12 mouse cellular contexts compared by ENCODE assay signal in the genomic region with DNA sequence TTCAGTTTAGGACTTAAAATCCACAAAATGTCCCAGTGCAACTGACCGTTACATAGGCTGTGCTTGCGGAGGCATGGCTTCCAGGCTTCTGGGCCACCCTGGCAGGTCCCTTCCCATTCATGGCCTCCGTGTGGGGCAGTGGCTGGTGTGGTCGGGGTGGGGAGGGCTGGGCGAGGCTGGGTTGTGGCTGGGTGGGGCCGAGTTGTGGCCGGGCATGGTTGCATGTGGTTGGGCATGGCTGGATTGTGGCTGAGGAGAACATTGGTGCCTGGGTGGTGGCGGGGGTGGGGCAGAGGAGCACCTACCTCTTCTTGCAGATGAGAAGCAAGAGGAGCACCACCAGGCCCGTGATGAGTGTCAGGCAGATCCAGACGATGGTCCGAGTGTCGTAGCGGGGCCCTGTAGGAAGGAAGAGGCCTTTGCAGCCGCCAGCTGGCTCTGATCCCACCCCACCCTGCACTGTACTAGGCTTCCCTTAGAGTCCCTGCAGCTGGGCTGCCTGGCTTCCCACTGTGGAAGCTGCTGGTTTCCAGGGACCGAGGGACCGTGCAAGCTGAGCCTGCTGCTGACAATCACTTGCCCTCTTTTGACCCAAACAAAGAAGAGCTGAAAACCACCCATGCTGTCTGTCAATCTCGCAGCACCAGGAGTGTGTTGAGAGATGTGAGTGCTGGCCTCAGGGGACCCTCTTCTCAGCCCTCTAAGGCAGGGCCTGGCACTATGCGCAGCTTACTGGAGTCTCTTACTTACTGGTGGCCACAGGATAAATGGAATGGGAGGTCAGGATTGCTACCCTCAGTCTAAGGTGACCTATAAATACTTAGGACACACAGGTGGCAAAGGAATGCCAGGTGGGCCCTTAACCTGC. TPM values are rescaled to one million over a fixed set of nuclear protein-coding genes. Genes with fewer than 3 reads are reported as not detected.
DNase-seq lines count a peak whose midpoint lies in the region; ATAC-seq and TF ChIP-seq lines count a peak whose summit lies in the region.
"Had no signal": no experiment of that assay in that cellular context is flagged by ENCODE, and none has a peak within 500 bp of the region (broad histone marks: within the 10 kb centered on the region; RNA-seq: fewer than 3 reads in every experiment).

No protein-coding gene starts in this region.

- H3K36me3 ChIP-seq in hindbrain, embryonic 12.5 days: no peaks in the 10 kb centered on the region
- 0 out of 2 replicates have a peak, but pooled peaks cover 3% of the 10 kb centered on the region for H3K36me3 ChIP-seq in hindbrain, postnatal 0 days (ENCODE audit: insufficient read depth, low read length)
- H3K36me3 ChIP-seq in liver, embryonic 13.5 days: no peaks in the 10 kb centered on the region

- no peak for DNase-seq in hindbrain, postnatal 0 days (ENCODE audit: low spot score)
- DNase-seq in retina, postnatal 1 day: peak; percentile 62
- DNase-seq in retina, embryonic 14.5 days (ENCODE audit: low spot score): no peak
- DNase-seq in liver, embryonic 13.5 days: no peak
- DNase-seq in layer of hippocampus, postnatal 25 days (ENCODE audit: extremely low spot score in 1 of 2, low spot score in 1 of 2): no peak
- DNase-seq: cerebellum, adult 11 months had no signal

- H3K9ac ChIP-seq in hindbrain, embryonic 12.5 days: no peak overlapping the region
- H3K9ac ChIP-seq in hindbrain, postnatal 0 days (replicated peaks; ENCODE audit: low read length): no peak overlapping the region
- H3K9ac ChIP-seq in liver, embryonic 13.5 days: no peak overlapping the region

- no peak overlapping the region for H3K27ac ChIP-seq in hindbrain, embryonic 12.5 days
- no peak overlapping the region for H3K27ac ChIP-seq in hindbrain, postnatal 0 days
- H3K27ac ChIP-seq in liver, embryonic 13.5 days: no peak overlapping the region
- H3K27ac ChIP-seq: left cerebral cortex, adult 2 months had no signal

- no peaks in the 10 kb centered on the region for H3K9me3 ChIP-seq in hindbrain, embryonic 12.5 days (replicated peaks)
- H3K9me3 ChIP-seq in hindbrain, postnatal 0 days (ENCODE audit: low read length): no peaks in the 10 kb centered on the region
- no peaks in the 10 kb centered on the region for H3K9me3 ChIP-seq in liver, embryonic 13.5 days (replicated peaks)

- no peak overlapping the region for H3K4me2 ChIP-seq in hindbrain, embryonic 12.5 days (replicated peaks)
- no peak overlapping the region for H3K4me2 ChIP-seq in hindbrain, postnatal 0 days (ENCODE audit: low read depth, low read length)
- H3K4me2 ChIP-seq in liver, embryonic 13.5 days: peak overlapping the region; percentile 26; the same call in 1 of the 2 replicates

- TF ChIP-seq CTCF in hindbrain, postnatal 0 days (IDR thresholded peaks at IDR 0.05; ENCODE audit: low read depth): no peak

- peaks cover 10% of the 10 kb centered on the region for H3K4me1 ChIP-seq in hindbrain, embryonic 12.5 days
- H3K4me1 ChIP-seq in hindbrain, postnatal 0 days (ENCODE audit: insufficient read depth, low read length): no peaks in the 10 kb centered on the region
- peaks cover 32% of the 10 kb centered on the region for H3K4me1 ChIP-seq in liver, embryonic 13.5 days (replicated peaks)

- peak; percentile 43; the same call in 1 of the 2 replicates for ATAC-seq in hindbrain, embryonic 12.5 days (ENCODE audit: low FRiP score)
- ATAC-seq in hindbrain, postnatal 0 days: no peak
- peak; percentile 43; the same call in 1 of the 2 replicates for ATAC-seq in liver, embryonic 13.5 days (ENCODE audit: low read depth)
- ATAC-seq in granulocyte monocyte progenitor cell, adult 5-6 weeks (replicated peaks; ENCODE audit: poor library complexity, severe bottlenecking): no peak
- ATAC-seq: inflammation-experienced regulatory T-cells, adult 6 months had no signal

- H3K4me3 ChIP-seq in hindbrain, embryonic 12.5 days: no peak overlapping the region
- no peak overlapping the region for H3K4me3 ChIP-seq in hindbrain, postnatal 0 days (ENCODE audit: low read length)
- H3K4me3 ChIP-seq in liver, embryonic 13.5 days (replicated peaks): no peak overlapping the region
- H3K4me3 ChIP-seq: left cerebral cortex, adult 2 months had no signal

- 45% methylated on average over 18 of the region's 18 CpGs for WGBS in hindbrain, embryonic 12.5 days
- WGBS in hindbrain, postnatal 0 days: 43% methylated on average over 18 of the region's 18 CpGs
- WGBS in liver, embryonic 13.5 days (ENCODE audit: insufficient replicate concordance): 43% methylated on average over 18 of the region's 18 CpGs

- peaks cover 41% of the 10 kb centered on the region for H3K27me3 ChIP-seq in hindbrain, embryonic 12.5 days
- H3K27me3 ChIP-seq in hindbrain, postnatal 0 days (ENCODE audit: insufficient read depth, low read length): no peaks in the 10 kb centered on the region
- peaks cover 3% of the 10 kb centered on the region; the same call in 1 of the 2 replicates for H3K27me3 ChIP-seq in liver, embryonic 13.5 days

RNA-seq across cellular contexts. Expression of a gene that starts 21.6 kb away (rescaled TPM):
- 2.2 and 2.8 TPM in 2 replicates for polyA plus RNA-seq in hindbrain, embryonic 12.5 days (2016; fragmentation: Nextera tagmentation; extraction: Ambion mirVana)
- total RNA-seq in hindbrain, postnatal 0 days (2014; rRNA removed): 52.9 and 59.3 TPM in 2 replicates
- 13.3 and 14.2 TPM in 2 replicates for polyA plus RNA-seq in hindbrain, postnatal 0 days (2015; fragmentation: Nextera tagmentation; extraction: Ambion mirVana)
- polyA plus RNA-seq in liver, embryonic 13.5 days (2015; fragmentation: Nextera tagmentation; extraction: Ambion mirVana): 0.10 and 0.14 TPM in 2 replicates
- not detected in 2 replicates for total RNA-seq in granulocyte monocyte progenitor cell, adult 5-6 weeks (2014; fragmentation: Nextera tagmentation)
- total RNA-seq in granulocyte monocyte progenitor cell, adult 5-6 weeks (2017): not detected in 2 replicates
- 1 to 10 TPM; 1.9 to 2.3 TPM for total RNA-seq in layer of hippocampus, postnatal 25 days (2021)
- total RNA-seq: megakaryocyte-erythroid progenitor cell, adult 5-6 weeks had no signal

RNA-seq across cellular contexts. Expression of a gene that starts 36.4 kb away (rescaled TPM):
- polyA plus RNA-seq in hindbrain, embryonic 12.5 days (2016; fragmentation: Nextera tagmentation; extraction: Ambion mirVana): 14.6 and 17.8 TPM in 2 replicates
- total RNA-seq in hindbrain, postnatal 0 days (2014; rRNA removed): 49.6 and 55.4 TPM in 2 replicates
- polyA plus RNA-seq in hindbrain, postnatal 0 days (2015; fragmentation: Nextera tagmentation; extraction: Ambion mirVana): 48.4 and 49.9 TPM in 2 replicates
- polyA plus RNA-seq in liver, embryonic 13.5 days (2015; fragmentation: Nextera tagmentation; extraction: Ambion mirVana): 31.9 and 35.0 TPM in 2 replicates
- total RNA-seq in granulocyte monocyte progenitor cell, adult 5-6 weeks (2014; fragmentation: Nextera tagmentation): 1.3 TPM in 1 of 2 replicates, not detected in the other
- 2.3 TPM in 1 of 2 replicates, not detected in the other for total RNA-seq in granulocyte monocyte progenitor cell, adult 5-6 weeks (2017)
- total RNA-seq in layer of hippocampus, postnatal 25 days (2021): 10 to 100 TPM; 48.2 to 51.3 TPM
- total RNA-seq: ES-E14; megakaryocyte-erythroid progenitor cell, adult 5-6 weeks had no signal

RNA-seq across cellular contexts. Expression of a gene that starts 42.1 kb away (rescaled TPM):
- 19.7 and 20.3 TPM in 2 replicates for polyA plus RNA-seq in hindbrain, embryonic 12.5 days (2016; fragmentation: Nextera tagmentation; extraction: Ambion mirVana)
- 71.8 and 90.1 TPM in 2 replicates for total RNA-seq in hindbrain, postnatal 0 days (2014; rRNA removed)
- 47.1 and 48.3 TPM in 2 replicates for polyA plus RNA-seq in hindbrain, postnatal 0 days (2015; fragmentation: Nextera tagmentation; extraction: Ambion mirVana)
- 31.3 and 33.0 TPM in 2 replicates for polyA plus RNA-seq in liver, embryonic 13.5 days (2015; fragmentation: Nextera tagmentation; extraction: Ambion mirVana)
- total RNA-seq in granulocyte monocyte progenitor cell, adult 5-6 weeks (2014; fragmentation: Nextera tagmentation): not detected in 2 replicates
- 0.57 TPM in 1 of 2 replicates, not detected in the other for total RNA-seq in granulocyte monocyte progenitor cell, adult 5-6 weeks (2017)
- 10 to 100 TPM; 37.3 to 45.0 TPM for total RNA-seq in layer of hippocampus, postnatal 25 days (2021)
- total RNA-seq: ES-E14; megakaryocyte-erythroid progenitor cell, adult 5-6 weeks had no signal

RNA-seq across cellular contexts. Expression of a gene that starts 49.0 kb away (rescaled TPM):
- polyA plus RNA-seq in hindbrain, embryonic 12.5 days (2016; fragmentation: Nextera tagmentation; extraction: Ambion mirVana): 31.6 and 34.9 TPM in 2 replicates
- 65.5 and 72.0 TPM in 2 replicates for total RNA-seq in hindbrain, postnatal 0 days (2014; rRNA removed)
- polyA plus RNA-seq in hindbrain, postnatal 0 days (2015; fragmentation: Nextera tagmentation; extraction: Ambion mirVana): 75.8 and 79.7 TPM in 2 replicates
- 67.4 and 70.9 TPM in 2 replicates for polyA plus RNA-seq in liver, embryonic 13.5 days (2015; fragmentation: Nextera tagmentation; extraction: Ambion mirVana)
- total RNA-seq in granulocyte monocyte progenitor cell, adult 5-6 weeks (2014; fragmentation: Nextera tagmentation): 1.3 TPM in 1 of 2 replicates, not detected in the other
- total RNA-seq in granulocyte monocyte progenitor cell, adult 5-6 weeks (2017): 0.52 and 1.1 TPM in 2 replicates
- 10 to 100 TPM; 50.7 to 56.9 TPM for total RNA-seq in layer of hippocampus, postnatal 25 days (2021)
- total RNA-seq: ES-E14; megakaryocyte-erythroid progenitor cell, adult 5-6 weeks had no signal

Comparison
In these comparisons a context has a peak if more than half of its experiments do, and no peak if none do; other contexts are left out.
1. ATAC-seq: peak in hindbrain, embryonic 12.5 days (single experiment) and liver, embryonic 13.5 days (single experiment); none in hindbrain, postnatal 0 days (single experiment) and granulocyte monocyte progenitor cell, adult 5-6 weeks (single experiment).
2. RNA of a gene that starts 21.6 kb away (total RNA-seq): 52.9 to 59.3 TPM in hindbrain, postnatal 0 days; 1.9 to 2.3 TPM in layer of hippocampus, postnatal 25 days and not detected in granulocyte monocyte progenitor cell, adult 5-6 weeks; every median in the first group is over 10 times any median in the second.
3. RNA of a gene that starts 36.4 kb away (total RNA-seq): 49.6 to 55.4 TPM in hindbrain, postnatal 0 days and 48.2 to 51.3 TPM in layer of hippocampus, postnatal 25 days; 1.3 to 2.3 TPM in granulocyte monocyte progenitor cell, adult 5-6 weeks; every median in the first group is over 10 times any median in the second.
4. RNA of a gene that starts 42.1 kb away (total RNA-seq): 71.8 to 90.1 TPM in hindbrain, postnatal 0 days and 37.3 to 45.0 TPM in layer of hippocampus, postnatal 25 days; 0.57 TPM in granulocyte monocyte progenitor cell, adult 5-6 weeks; every median in the first group is over 10 times any median in the second.